Mouse (Mus musculus): ENCODE results near the gene Oxct2a.

- TF ChIP-seq EP300 (IDR thresholded peaks at IDR 0.05; ENCODE audit: low read depth) (no peak), CTCF (IDR thresholded peaks at IDR 0.05; ENCODE audit: low read depth) (no peak)
These were observed 14.3 kb upstream of the Oxct2a start for GRCm38 (mm10) chr4:123337693-123338092.
